Mouse (Mus musculus) cortical plate, adult 2 months (tissue): ENCODE measurements at regions not wholly inside any gene's neighbourhood (a gene's known extent, or its start where the extent isn't known, plus 50 kb on each side); places are given as distances from the start of the nearest gene placed in this dataset.

ENCODE experiments used
- CTCF ChIP-seq: fragments of 200-500 bp; IDR thresholded peaks from 2 replicates; pipeline ENCODE4 v1.5.1; 2011; ENCODE audit warnings: mild to moderate bottlenecking, control low read depth, low read length; ENCODE audit not compliant: insufficient read depth; ENCODE audit errors: extremely low read depth
- POLR2A ChIP-seq: fragments of 200-500 bp; IDR thresholded peaks from 2 replicates; pipeline ENCODE4 v1.6.1; 2011; ENCODE audit warnings: mild to moderate bottlenecking, low read length, control low read depth; ENCODE audit not compliant: insufficient read depth; ENCODE audit errors: extremely low read depth

GRCm38 (mm10) chr12:46333376-46333775 is 485.4 kb downstream of the Nova1 start:
- TF ChIP-seq CTCF (no peak), POLR2A (no peak)
